Mouse (Mus musculus): ENCODE measurements around the gene Klk1b5.

The Klk1b5 gene

GRCm38 (mm10) chr7:44253023-44253616, 37.4 kb downstream of the Klk1b5 start:
- no peak for DNase-seq (ENCODE audit: low spot score in 2 of 2)

- DNase-seq (ENCODE audit: low spot score in 2 of 2), result no peak
These were observed 39.2 kb downstream of the Klk1b5 start for GRCm38 (mm10) chr7:44254930-44255329.

- DNase-seq (ENCODE audit: low spot score in 2 of 2), result no peak
These were observed 41.5 kb downstream of the Klk1b5 start, which contains the start of gene Acp4 for GRCm38 (mm10) chr7:44257278-44257677. TSS of gene Acp4 (minus strand) at chr7:44257378.

DNA sequence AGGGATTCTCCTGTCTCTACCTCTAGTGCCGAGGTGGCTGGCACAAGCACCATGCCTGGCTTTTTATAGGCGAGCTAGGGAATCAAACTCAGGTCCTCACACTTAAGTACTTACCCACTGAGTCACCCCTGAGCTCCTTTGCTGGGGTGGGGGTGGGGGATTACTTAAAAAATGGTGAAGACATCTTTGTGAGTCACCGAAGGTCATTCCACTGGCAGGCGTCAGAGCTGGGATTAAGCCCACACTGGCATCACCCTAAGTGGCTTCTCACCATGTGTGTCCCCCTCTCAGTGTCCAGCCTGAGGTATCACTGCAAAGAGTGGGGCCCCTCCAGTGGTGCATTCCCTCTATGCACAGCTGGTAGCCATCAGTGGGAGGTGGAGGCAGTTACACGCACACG, 44.7 kb downstream of the Klk1b5 start:
- no peak for DNase-seq (ENCODE audit: low spot score in 2 of 2)

GRCm38 (mm10) chr7:44261147-44261546, 45.4 kb downstream of the Klk1b5 start, which contains the start of gene Gm15517:
TSS of gene Gm15517 (plus strand) at chr7:44261447.
- no peak for DNase-seq (ENCODE audit: low spot score in 2 of 2)

DNA sequence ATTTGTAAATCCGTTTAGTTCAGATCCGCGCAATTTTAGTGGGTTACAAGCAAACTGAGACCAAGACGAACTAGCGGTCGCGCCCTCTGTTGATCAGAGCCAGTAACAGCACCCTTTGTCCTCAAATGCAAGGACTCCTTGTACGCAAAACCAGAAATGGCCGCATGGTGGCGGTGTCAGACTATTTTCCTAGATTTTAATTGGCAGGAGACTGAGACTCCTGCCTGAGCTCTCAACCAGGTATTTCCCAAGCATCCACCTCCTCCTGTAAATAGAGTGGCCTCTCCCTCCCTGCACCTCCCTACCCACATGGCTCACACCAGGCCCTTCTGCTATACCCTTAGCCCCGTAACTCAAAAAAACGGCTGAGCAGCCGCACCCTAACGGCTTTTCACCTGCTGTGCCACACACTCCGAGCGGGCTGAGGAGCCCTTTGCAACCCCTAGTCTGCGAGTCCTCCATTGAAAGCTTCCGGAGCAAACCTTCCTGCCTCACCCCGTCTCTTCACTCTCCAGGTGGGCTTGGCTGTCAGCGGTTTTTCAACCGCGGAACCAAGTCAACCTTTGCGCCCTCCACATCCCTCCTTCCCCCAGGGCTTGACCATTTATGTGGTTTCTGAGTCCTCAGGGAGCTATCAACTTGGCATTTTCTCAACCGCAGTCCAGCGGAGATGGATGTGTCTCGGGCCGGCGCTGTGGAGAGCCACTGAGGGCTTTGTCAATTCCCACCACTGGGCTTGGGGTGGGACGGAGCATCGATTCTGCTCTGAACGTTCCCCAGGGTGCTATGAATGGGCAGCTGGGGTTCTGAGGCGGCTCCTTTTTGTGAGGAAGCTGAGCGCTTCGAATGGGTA, 47.3 kb downstream of the Klk1b5 start:
- DNase-seq (ENCODE audit: low spot score in 2 of 2), result peak; percentile 89 to 94

DNA sequence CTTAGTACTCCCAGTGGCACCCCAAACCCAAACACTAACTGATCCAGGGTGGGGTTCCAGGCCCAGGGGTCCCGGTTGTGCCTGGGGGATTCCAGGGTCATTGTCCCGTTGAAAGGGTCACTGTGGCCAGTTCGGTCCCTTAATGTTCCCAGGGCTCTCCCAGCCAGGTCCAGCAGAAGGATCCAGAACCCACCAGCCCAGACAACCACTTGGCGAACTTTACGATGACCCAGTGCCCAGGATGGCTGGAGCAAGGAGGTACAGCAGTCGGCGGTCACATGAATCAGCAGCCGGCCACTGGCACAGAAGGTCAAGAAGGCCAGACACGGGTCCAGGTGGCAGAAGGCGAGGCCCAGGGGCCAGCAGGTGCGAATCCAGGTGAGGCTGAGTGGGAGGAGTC, 52.4 kb downstream of the Klk1b5 start:
- DNase-seq (ENCODE audit: low spot score in 2 of 2), result no peak

GRCm38 (mm10) chr7:44269397-44269796, 53.7 kb downstream of the Klk1b5 start:
- no peak for DNase-seq (ENCODE audit: low spot score in 2 of 2)
